Mouse (Mus musculus): ENCODE measurements around the gene Bcl2. TPM values are rescaled to one million over a fixed set of nuclear protein-coding genes. Genes with fewer than 3 reads are reported as not detected.

Bcl2 gene
- total and polyA plus RNA-seq, 3 experiments: 4.5 to 13.6 (median 8.7) TPM

DNA sequence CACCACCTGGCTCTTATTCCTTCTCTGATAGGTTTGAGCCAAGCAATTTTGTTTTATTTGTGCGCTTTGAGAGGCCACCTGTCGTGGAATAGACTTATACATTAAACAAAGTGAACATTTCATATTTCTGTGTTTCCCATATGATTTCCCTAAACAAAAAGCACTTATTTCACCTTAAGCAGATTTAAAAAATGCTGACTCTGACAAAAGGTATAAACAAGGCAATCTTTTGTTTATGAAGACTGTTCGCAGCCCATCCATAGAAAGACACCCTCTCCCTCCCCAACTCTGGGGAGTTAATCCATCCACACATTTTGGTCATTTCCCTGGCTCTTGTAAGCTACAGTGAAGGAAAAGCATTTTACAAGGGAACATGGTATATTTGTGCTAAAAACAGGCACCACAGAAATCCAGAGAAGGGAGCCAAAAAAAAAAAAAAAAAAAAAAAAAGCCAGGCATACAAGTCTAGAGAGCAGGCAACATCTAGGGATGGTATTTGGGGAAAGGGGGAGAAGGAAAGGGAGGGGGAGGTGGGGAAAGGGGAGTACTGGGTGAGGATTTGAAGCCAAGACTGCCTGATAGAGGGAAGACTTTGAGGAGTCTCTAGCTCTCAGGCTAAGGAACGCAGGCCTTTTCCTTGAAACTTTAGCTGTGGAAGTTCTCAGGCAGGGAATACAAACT, 105.8 kb downstream of the Bcl2 start:
- H3K4me3 ChIP-seq (replicated peaks in 1 of 3; ENCODE audit: low read depth in 2 of 3, low read length in 2 of 3, poor library complexity in 1 of 3): no peak overlapping the region
- H3K9ac ChIP-seq (ENCODE audit: insufficient read depth, low read depth): no peak overlapping the region
- H3K27me3 ChIP-seq (replicated peaks): no peaks in the 10 kb centered on the region
- H3K4me1 ChIP-seq (ENCODE audit: control insufficient read depth in 1 of 2, insufficient read depth in 2 of 2): peaks cover 12 to 15% of the 10 kb centered on the region in 2 experiments
- H3K36me3 ChIP-seq (replicated peaks in 1 of 2; ENCODE audit: control insufficient read depth in 1 of 2, insufficient read depth in 1 of 2, low read length in 1 of 2): peaks cover 2 to 6% of the 10 kb centered on the region in 2 experiments
- H3K4me2 ChIP-seq (ENCODE audit: insufficient read depth, low read depth, poor library complexity, severe bottlenecking): no peak overlapping the region
- no peaks in the 10 kb centered on the region; the same call in 1 of the 2 replicates for H3K79me2 ChIP-seq (replicated peaks; ENCODE audit: control insufficient read depth, extremely low read depth, insufficient read depth, poor library complexity, severe bottlenecking)
- no peaks in the 10 kb centered on the region for H3K9me3 ChIP-seq (replicated peaks; ENCODE audit: low read length)
- H3K27ac ChIP-seq (ENCODE audit: insufficient read depth, low read depth): no peak overlapping the region
- in situ Hi-C loops (cut with MboI; ENCODE audit: low pct_ligation_motif_present, low pct_unique_long_range_greater_than_20kb, low sequenced_read_pairs): no loop called here
- dilution Hi-C loops (cut with MboI; ENCODE audit: extremely low pct_ligation_motif_present, extremely low pct_unique_long_range_greater_than_20kb, low sequenced_read_pairs): no loop called here
- TF ChIP-seq CHD2 (IDR thresholded peaks at IDR 0.05; ENCODE audit: low read length) (no peak), MAFK (IDR thresholded peaks at IDR 0.05; ENCODE audit: insufficient replicate concordance, low read length) (peak; percentile 78), USF1 (IDR thresholded peaks at IDR 0.05; ENCODE audit: low read depth, low read length) (no peak), POLR2A (IDR thresholded peaks at IDR 0.05; ENCODE audit: low read depth, low read length) (no peak)
- DNase-seq (ENCODE audit: extremely low read depth): no peak

DNA sequence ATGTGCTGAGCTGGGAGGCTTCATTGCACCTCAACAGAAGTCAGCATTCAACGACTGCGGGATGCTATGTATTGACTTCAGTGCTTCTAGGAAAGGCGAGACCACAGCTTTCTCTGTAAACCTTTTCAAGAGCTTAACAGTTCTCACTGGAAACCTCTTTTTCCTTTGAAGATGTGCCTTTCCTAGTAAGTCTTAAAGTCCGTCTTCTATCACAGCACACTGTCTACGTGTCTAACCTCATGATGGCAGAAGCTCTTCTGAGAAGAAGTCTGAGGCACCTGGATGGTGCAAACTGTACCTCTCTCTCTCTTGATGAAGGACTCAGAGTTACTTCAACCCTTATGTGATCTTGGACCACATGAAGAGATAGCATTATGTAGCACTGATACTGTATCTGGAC, 107.1 kb downstream of the Bcl2 start:
- DNase-seq (ENCODE audit: extremely low read depth): no peak
- H3K4me1 ChIP-seq (ENCODE audit: control insufficient read depth in 1 of 2, insufficient read depth in 2 of 2): peaks cover 2 to 7% of the 10 kb centered on the region in 2 experiments; a peak in 2 of 4 replicates
- peaks cover 2 to 6% of the 10 kb centered on the region in 2 experiments for H3K36me3 ChIP-seq (replicated peaks in 1 of 2; ENCODE audit: control insufficient read depth in 1 of 2, insufficient read depth in 1 of 2, low read length in 1 of 2)
- no peak overlapping the region for H3K4me3 ChIP-seq (replicated peaks in 1 of 3; ENCODE audit: low read depth in 2 of 3, low read length in 2 of 3, poor library complexity in 1 of 3)
- no peak overlapping the region for H3K9ac ChIP-seq (ENCODE audit: insufficient read depth, low read depth)
- H3K4me2 ChIP-seq (ENCODE audit: insufficient read depth, low read depth, poor library complexity, severe bottlenecking): no peak overlapping the region
- no peaks in the 10 kb centered on the region for H3K9me3 ChIP-seq (replicated peaks; ENCODE audit: low read length)
- in situ Hi-C loops (cut with MboI; ENCODE audit: low pct_ligation_motif_present, low pct_unique_long_range_greater_than_20kb, low sequenced_read_pairs): no loop called here
- no peak for TF ChIP-seq MYC (IDR thresholded peaks at IDR 0.05; ENCODE audit: low read depth, low read length)
- TF ChIP-seq NELFE (IDR thresholded peaks at IDR 0.05; ENCODE audit: low read depth, low read length): no peak
- no peak for TF ChIP-seq POLR2AphosphoS2 (IDR thresholded peaks at IDR 0.05; ENCODE audit: low read depth, low read length)
- no peak for TF ChIP-seq ZMIZ1 (IDR thresholded peaks at IDR 0.05; ENCODE audit: low read depth, low read length)
- TF ChIP-seq ELF1 (IDR thresholded peaks at IDR 0.05; ENCODE audit: low read depth, low read length): no peak
- no peak for TF ChIP-seq USF1 (IDR thresholded peaks at IDR 0.05; ENCODE audit: low read depth, low read length)
- TF ChIP-seq GABPA (IDR thresholded peaks at IDR 0.05; ENCODE audit: insufficient replicate concordance, low read depth, low read length): no peak
- TF ChIP-seq JUN (IDR thresholded peaks at IDR 0.05; ENCODE audit: insufficient read depth, low read depth, low read length): no peak
- TF ChIP-seq USF2 (conservative IDR thresholded peaks at IDR 0.05; ENCODE audit: low read depth, low read length): no peak
- H3K79me2 ChIP-seq (replicated peaks; ENCODE audit: control insufficient read depth, extremely low read depth, insufficient read depth, poor library complexity, severe bottlenecking): no peaks in the 10 kb centered on the region; the same call in 1 of the 2 replicates
- H3K27me3 ChIP-seq (replicated peaks): no peaks in the 10 kb centered on the region
- no peak overlapping the region for H3K27ac ChIP-seq (ENCODE audit: insufficient read depth, low read depth)
- dilution Hi-C loops (cut with MboI; ENCODE audit: extremely low pct_ligation_motif_present, extremely low pct_unique_long_range_greater_than_20kb, low sequenced_read_pairs): no loop called here

DNA sequence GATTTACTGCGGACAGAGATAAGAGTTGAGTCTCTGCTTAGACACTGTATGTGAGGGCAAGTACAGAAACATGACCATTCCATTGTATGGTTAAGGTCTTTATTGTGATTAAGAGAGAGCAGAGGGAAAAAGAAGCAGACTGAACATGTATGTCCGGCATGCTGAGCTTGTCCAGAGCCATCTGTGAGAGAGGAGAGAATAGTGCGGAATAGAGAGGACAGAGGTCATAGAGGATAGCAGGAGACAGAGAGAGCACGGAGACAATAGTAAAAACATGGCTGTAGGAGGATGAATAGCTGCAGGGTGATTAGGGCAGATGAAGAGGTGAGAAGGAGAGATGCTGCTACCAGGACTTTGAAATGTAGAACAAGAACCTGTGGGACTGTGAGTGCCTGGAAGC, 110.7 kb downstream of the Bcl2 start:
- no peaks in the 10 kb centered on the region for H3K27me3 ChIP-seq (replicated peaks)
- H3K9me3 ChIP-seq (replicated peaks; ENCODE audit: low read length): no peaks in the 10 kb centered on the region
- no peak overlapping the region for H3K4me3 ChIP-seq (replicated peaks in 1 of 3; ENCODE audit: low read depth in 2 of 3, low read length in 2 of 3, poor library complexity in 1 of 3)
- H3K36me3 ChIP-seq (replicated peaks in 1 of 2; ENCODE audit: control insufficient read depth in 1 of 2, insufficient read depth in 1 of 2, low read length in 1 of 2): peaks cover 0 to 2% of the 10 kb centered on the region in 2 experiments
- in situ Hi-C loops (cut with MboI; ENCODE audit: low pct_ligation_motif_present, low pct_unique_long_range_greater_than_20kb, low sequenced_read_pairs) (no loop called here), dilution Hi-C loops (cut with MboI; ENCODE audit: extremely low pct_ligation_motif_present, extremely low pct_unique_long_range_greater_than_20kb, low sequenced_read_pairs) (no loop called here)
- no peak for DNase-seq (ENCODE audit: extremely low read depth)
- peaks cover 3 to 18% of the 10 kb centered on the region in 2 experiments; a peak in 3 of 4 replicates for H3K4me1 ChIP-seq (ENCODE audit: control insufficient read depth in 1 of 2, insufficient read depth in 2 of 2)
- no peaks in the 10 kb centered on the region; the same call in 1 of the 2 replicates for H3K79me2 ChIP-seq (replicated peaks; ENCODE audit: control insufficient read depth, extremely low read depth, insufficient read depth, poor library complexity, severe bottlenecking)
- TF ChIP-seq GABPA (IDR thresholded peaks at IDR 0.05; ENCODE audit: insufficient replicate concordance, low read depth, low read length): no peak
- no peak for TF ChIP-seq TBP (conservative IDR thresholded peaks at IDR 0.05; ENCODE audit: low read depth, low read length)
- TF ChIP-seq CHD1 (IDR thresholded peaks at IDR 0.05; ENCODE audit: low read depth, low read length): no peak
- no peak for TF ChIP-seq HCFC1 (IDR thresholded peaks at IDR 0.05; ENCODE audit: low read depth, low read length)
- TF ChIP-seq JUN (IDR thresholded peaks at IDR 0.05; ENCODE audit: insufficient read depth, low read depth, low read length): no peak
- H3K9ac ChIP-seq (ENCODE audit: insufficient read depth, low read depth): no peak overlapping the region
- no peak overlapping the region for H3K4me2 ChIP-seq (ENCODE audit: insufficient read depth, low read depth, poor library complexity, severe bottlenecking)
- no peak overlapping the region for H3K27ac ChIP-seq (ENCODE audit: insufficient read depth, low read depth)
